Comparison of ENCODE assay signal across 8 mouse cellular contexts in genomic region chr11:102223166-102223565, GRCm38 (mm10). TPM values are rescaled to one million over a fixed set of nuclear protein-coding genes. Genes with fewer than 3 reads are reported as not detected.
A peak's percentile ranks its signal among the peaks of the same experiment; 100 is the strongest.
DNase-seq lines count a peak whose midpoint lies in the region; ATAC-seq and TF ChIP-seq lines count a peak whose summit lies in the region.

No protein-coding gene starts in this region.

- no peak overlapping the region for H3K9ac ChIP-seq in hindbrain, embryonic 13.5 days
- peak overlapping the region; percentile 24; the same call in 1 of the 2 replicates for H3K9ac ChIP-seq in hindbrain, embryonic 16.5 days (ENCODE audit: low read depth, low read length)
- H3K9ac ChIP-seq in midbrain, embryonic 13.5 days (replicated peaks): 0 out of 2 replicates have a peak overlapping the region, but pooled peaks have one; percentile 52

- ATAC-seq in hindbrain, embryonic 13.5 days (ENCODE audit: low FRiP score): no peak
- no peak for ATAC-seq in hindbrain, embryonic 16.5 days
- ATAC-seq in midbrain, embryonic 13.5 days: no peak

- H3K27ac ChIP-seq in hindbrain, embryonic 10.5 days: no peak overlapping the region
- H3K27ac ChIP-seq in hindbrain, embryonic 13.5 days: no peak overlapping the region
- H3K27ac ChIP-seq in bone marrow, adult 2 months (ENCODE audit: control insufficient read depth, insufficient read depth, low read depth, low read length, poor library complexity): no peak overlapping the region
- H3K27ac ChIP-seq in hindbrain, embryonic 16.5 days (ENCODE audit: low read depth, low read length): no peak overlapping the region
- H3K27ac ChIP-seq in midbrain, embryonic 13.5 days: no peak overlapping the region

- no peaks in the 10 kb centered on the region for H3K9me3 ChIP-seq in hindbrain, embryonic 10.5 days
- no peaks in the 10 kb centered on the region for H3K9me3 ChIP-seq in hindbrain, embryonic 13.5 days
- H3K9me3 ChIP-seq in hindbrain, embryonic 16.5 days (ENCODE audit: control insufficient read depth, low read length): no peaks in the 10 kb centered on the region
- no peaks in the 10 kb centered on the region for H3K9me3 ChIP-seq in midbrain, embryonic 13.5 days

- peaks cover 87% of the 10 kb centered on the region for H3K4me1 ChIP-seq in hindbrain, embryonic 10.5 days (replicated peaks)
- H3K4me1 ChIP-seq in hindbrain, embryonic 13.5 days (replicated peaks): peaks cover 90% of the 10 kb centered on the region
- peaks cover 7% of the 10 kb centered on the region for H3K4me1 ChIP-seq in bone marrow, adult 2 months (ENCODE audit: control insufficient read depth, insufficient read depth, low read length)
- peaks cover 64% of the 10 kb centered on the region for H3K4me1 ChIP-seq in hindbrain, embryonic 16.5 days (ENCODE audit: control insufficient read depth, insufficient read depth, low read depth, low read length)
- H3K4me1 ChIP-seq in midbrain, embryonic 13.5 days (replicated peaks): peaks cover 76% of the 10 kb centered on the region

- peak; percentile 59 for TF ChIP-seq CTCF in bone marrow, adult 2 months (IDR thresholded peaks at IDR 0.05; ENCODE audit: control insufficient read depth, insufficient read depth, low read length)

- peaks cover 24% of the 10 kb centered on the region for H3K27me3 ChIP-seq in hindbrain, embryonic 10.5 days (ENCODE audit: insufficient read depth, poor library complexity, severe bottlenecking)
- no peaks in the 10 kb centered on the region for H3K27me3 ChIP-seq in hindbrain, embryonic 13.5 days
- H3K27me3 ChIP-seq in hindbrain, embryonic 16.5 days (replicated peaks; ENCODE audit: control insufficient read depth, insufficient read depth, low read length): no peaks in the 10 kb centered on the region
- H3K27me3 ChIP-seq in midbrain, embryonic 13.5 days: no peaks in the 10 kb centered on the region

- peaks cover 58% of the 10 kb centered on the region for H3K36me3 ChIP-seq in hindbrain, embryonic 10.5 days
- peaks cover 44% of the 10 kb centered on the region for H3K36me3 ChIP-seq in hindbrain, embryonic 13.5 days
- no peaks in the 10 kb centered on the region for H3K36me3 ChIP-seq in hindbrain, embryonic 16.5 days (ENCODE audit: control insufficient read depth, insufficient read depth, low read length)
- peaks cover 52% of the 10 kb centered on the region for H3K36me3 ChIP-seq in midbrain, embryonic 13.5 days

- H3K4me3 ChIP-seq in hindbrain, embryonic 10.5 days: no peak overlapping the region; the same call in 1 of the 2 replicates
- H3K4me3 ChIP-seq in hindbrain, embryonic 13.5 days: no peak overlapping the region
- no peak overlapping the region for H3K4me3 ChIP-seq in bone marrow, adult 2 months (replicated peaks; ENCODE audit: control insufficient read depth, low read depth, low read length)
- no peak overlapping the region for H3K4me3 ChIP-seq in hindbrain, embryonic 16.5 days (ENCODE audit: low read length)
- H3K4me3 ChIP-seq in midbrain, embryonic 13.5 days (replicated peaks): no peak overlapping the region

- 48% methylated on average over 6 of the region's 6 CpGs for WGBS in hindbrain, embryonic 10.5 days
- WGBS in hindbrain, embryonic 13.5 days: 44% methylated on average over 6 of the region's 6 CpGs
- WGBS in bone marrow, adult 2 months: 32% methylated on average over 6 of the region's 6 CpGs
- 45% methylated on average over 6 of the region's 6 CpGs for WGBS in hindbrain, embryonic 16.5 days
- 46% methylated on average over 6 of the region's 6 CpGs for WGBS in midbrain, embryonic 13.5 days

- TF ChIP-seq POLR2A in bone marrow, adult 2 months (IDR thresholded peaks at IDR 0.05; ENCODE audit: borderline replicate concordance, control insufficient read depth, low read depth, low read length): no peak

- DNase-seq in hindbrain, embryonic 10.5 days (ENCODE audit: low spot score): peak; percentile 70
- DNase-seq in CD4-positive, CD25-positive, alpha-beta regulatory T cell, adult 2 months (ENCODE audit: low read depth, low spot score): peak; percentile 86
- peak; percentile 89 for DNase-seq in thymus, postnatal 25 days
- no peak for DNase-seq in gastrocnemius, adult 18-20 months (ENCODE audit: low spot score)

- H3K4me2 ChIP-seq in hindbrain, embryonic 13.5 days: no peak overlapping the region
- no peak overlapping the region for H3K4me2 ChIP-seq in hindbrain, embryonic 16.5 days (ENCODE audit: low read length)
- no peak overlapping the region for H3K4me2 ChIP-seq in midbrain, embryonic 13.5 days (replicated peaks)

RNA-seq across cellular contexts. Expression of gene Hdac5, which starts 6.8 kb away (rescaled TPM):
- 70.3 and 101 TPM in 2 replicates for polyA plus RNA-seq in hindbrain, embryonic 10.5 days (2016; fragmentation: Nextera tagmentation; extraction: Ambion mirVana)
- polyA plus RNA-seq in hindbrain, embryonic 13.5 days (2015; fragmentation: Nextera tagmentation; extraction: Ambion mirVana): 82.0 and 85.4 TPM in 2 replicates
- polyA plus RNA-seq in bone marrow, adult 2 months (2011; ENCODE audit: insufficient read depth, insufficient read length, low replicate concordance, missing spikeins): 45.9 and 89.1 TPM in 2 replicates
- 75.8 and 83.0 TPM in 2 replicates for polyA plus RNA-seq in hindbrain, embryonic 16.5 days (2015; fragmentation: Nextera tagmentation; extraction: Ambion mirVana)
- polyA plus RNA-seq in midbrain, embryonic 13.5 days (2015; fragmentation: Nextera tagmentation; extraction: Ambion mirVana): 80.5 and 106 TPM in 2 replicates
- total RNA-seq in gastrocnemius, adult 18-20 months (2021): 100 to 1,000 TPM in 1 of 2 experiments, 10 to 100 TPM in 1; 73.6 to 104 TPM

RNA-seq across cellular contexts. Expression of gene BC030867, which starts 25.5 kb away (rescaled TPM):
- polyA plus RNA-seq in hindbrain, embryonic 10.5 days (2016; fragmentation: Nextera tagmentation; extraction: Ambion mirVana): 20.9 and 28.3 TPM in 2 replicates
- 3.8 TPM in 2 replicates for polyA plus RNA-seq in hindbrain, embryonic 13.5 days (2015; fragmentation: Nextera tagmentation; extraction: Ambion mirVana)
- polyA plus RNA-seq in bone marrow, adult 2 months (2011; ENCODE audit: insufficient read depth, insufficient read length, low replicate concordance, missing spikeins): 18.5 and 39.2 TPM in 2 replicates
- 2.9 and 3.6 TPM in 2 replicates for polyA plus RNA-seq in hindbrain, embryonic 16.5 days (2015; fragmentation: Nextera tagmentation; extraction: Ambion mirVana)
- polyA plus RNA-seq in midbrain, embryonic 13.5 days (2015; fragmentation: Nextera tagmentation; extraction: Ambion mirVana): 4.6 and 5.6 TPM in 2 replicates
- not detected for total RNA-seq in gastrocnemius, adult 18-20 months (2021)

RNA-seq across cellular contexts. Expression of gene G6pc3, which starts 33.7 kb away (rescaled TPM):
- polyA plus RNA-seq in hindbrain, embryonic 10.5 days (2016; fragmentation: Nextera tagmentation; extraction: Ambion mirVana): 32.3 and 37.8 TPM in 2 replicates
- 30.0 and 37.2 TPM in 2 replicates for polyA plus RNA-seq in hindbrain, embryonic 13.5 days (2015; fragmentation: Nextera tagmentation; extraction: Ambion mirVana)
- 13.9 and 26.5 TPM in 2 replicates for polyA plus RNA-seq in bone marrow, adult 2 months (2011; ENCODE audit: insufficient read depth, insufficient read length, low replicate concordance, missing spikeins)
- polyA plus RNA-seq in hindbrain, embryonic 16.5 days (2015; fragmentation: Nextera tagmentation; extraction: Ambion mirVana): 44.3 and 45.9 TPM in 2 replicates
- polyA plus RNA-seq in midbrain, embryonic 13.5 days (2015; fragmentation: Nextera tagmentation; extraction: Ambion mirVana): 31.4 and 32.9 TPM in 2 replicates
- total RNA-seq in gastrocnemius, adult 18-20 months (2021): 10 to 100 TPM; 60.4 to 61.1 TPM

RNA-seq across cellular contexts. Expression of gene Lsm12, which starts 38.1 kb away (rescaled TPM):
- polyA plus RNA-seq in hindbrain, embryonic 10.5 days (2016; fragmentation: Nextera tagmentation; extraction: Ambion mirVana): 119 and 148 TPM in 2 replicates
- polyA plus RNA-seq in hindbrain, embryonic 13.5 days (2015; fragmentation: Nextera tagmentation; extraction: Ambion mirVana): 144 and 148 TPM in 2 replicates
- 40.1 and 43.4 TPM in 2 replicates for polyA plus RNA-seq in bone marrow, adult 2 months (2011; ENCODE audit: insufficient read depth, insufficient read length, low replicate concordance, missing spikeins)
- 99.0 and 116 TPM in 2 replicates for polyA plus RNA-seq in hindbrain, embryonic 16.5 days (2015; fragmentation: Nextera tagmentation; extraction: Ambion mirVana)
- 141 and 156 TPM in 2 replicates for polyA plus RNA-seq in midbrain, embryonic 13.5 days (2015; fragmentation: Nextera tagmentation; extraction: Ambion mirVana)
- total RNA-seq in gastrocnemius, adult 18-20 months (2021): 100 to 1,000 TPM; 102 to 105 TPM

RNA-seq across cellular contexts. Expression of gene Asb16, which starts 45.4 kb away (rescaled TPM):
- polyA plus RNA-seq in hindbrain, embryonic 10.5 days (2016; fragmentation: Nextera tagmentation; extraction: Ambion mirVana): 0.08 TPM in 1 of 2 replicates, not detected in the other
- not detected in 2 replicates for polyA plus RNA-seq in hindbrain, embryonic 13.5 days (2015; fragmentation: Nextera tagmentation; extraction: Ambion mirVana)
- polyA plus RNA-seq in bone marrow, adult 2 months (2011; ENCODE audit: insufficient read depth, insufficient read length, low replicate concordance, missing spikeins): 0.52 TPM in 1 of 2 replicates, not detected in the other
- polyA plus RNA-seq in hindbrain, embryonic 16.5 days (2015; fragmentation: Nextera tagmentation; extraction: Ambion mirVana): 0.09 and 0.11 TPM in 2 replicates
- polyA plus RNA-seq in midbrain, embryonic 13.5 days (2015; fragmentation: Nextera tagmentation; extraction: Ambion mirVana): not detected in 2 replicates
- total RNA-seq in gastrocnemius, adult 18-20 months (2021): 10 to 100 TPM; 86.0 to 97.5 TPM
